Mouse (Mus musculus): Measurements from ENCODE around the gene Rac2. TPM values are rescaled to one million over a fixed set of nuclear protein-coding genes. Genes with fewer than 3 reads are reported as not detected.

The Rac2 gene
- polyA plus RNA-seq, 1 experiment from 2014 or later = 6.7 TPM

GRCm38 (mm10) chr15:78542767-78543303 is 29.7 kb downstream of the Rac2 start:
- Histone ChIP-seq H3K9ac (replicated peaks) (no peak overlapping the region), H3K27ac (replicated peaks) (no peak overlapping the region), H3K36me3 (no peaks in the 10 kb centered on the region), H3K27me3 (replicated peaks) (peaks cover 3% of the 10 kb centered on the region; the same call in 1 of the 2 replicates), H3K4me3 (replicated peaks) (no peak overlapping the region), H3K9me3 (replicated peaks) (no peaks in the 10 kb centered on the region), H3K4me2 (no peak overlapping the region), H3K4me1 (peaks cover 28% of the 10 kb centered on the region)
- ATAC-seq (ENCODE audit: low FRiP score) = no peak
- WGBS = 60% methylated on average over 7 of the region's 7 CpGs

GRCm38 (mm10) chr15:78542098-78542766 is 30.4 kb downstream of the Rac2 start:
- WGBS = 79% methylated on average over 3 of the region's 3 CpGs
- ATAC-seq (ENCODE audit: low FRiP score) = no peak

GRCm38 (mm10) chr15:78541606-78542005 is 31.0 kb downstream of the Rac2 start:
- no peak for ATAC-seq (ENCODE audit: low FRiP score)
- Histone ChIP-seq H3K9ac (replicated peaks) (no peak overlapping the region), H3K9me3 (replicated peaks) (no peaks in the 10 kb centered on the region), H3K27me3 (replicated peaks) (peaks cover 3% of the 10 kb centered on the region; the same call in 1 of the 2 replicates), H3K4me2 (no peak overlapping the region), H3K4me1 (peaks cover 28% of the 10 kb centered on the region), H3K36me3 (no peaks in the 10 kb centered on the region), H3K4me3 (replicated peaks) (no peak overlapping the region), H3K27ac (replicated peaks) (no peak overlapping the region)
- 51% methylated on average over 3 of the region's 3 CpGs for WGBS

More at GRCm38 (mm10) chr15:78542098-78542766, 30.4 kb downstream of the Rac2 start:
- Histone ChIP-seq H3K4me2 (no peak overlapping the region), H3K9me3 (replicated peaks) (no peaks in the 10 kb centered on the region), H3K36me3 (no peaks in the 10 kb centered on the region), H3K9ac (replicated peaks) (no peak overlapping the region), H3K27ac (replicated peaks) (no peak overlapping the region), H3K27me3 (replicated peaks) (peaks cover 3% of the 10 kb centered on the region; the same call in 1 of the 2 replicates), H3K4me1 (peaks cover 28% of the 10 kb centered on the region), H3K4me3 (replicated peaks) (no peak overlapping the region)

- no peaks in the 10 kb centered on the region for H3K36me3 ChIP-seq
- H3K4me1 ChIP-seq = peaks cover 28% of the 10 kb centered on the region
- H3K9ac ChIP-seq (replicated peaks) = no peak overlapping the region
- H3K27me3 ChIP-seq (replicated peaks) = peaks cover 3% of the 10 kb centered on the region; the same call in 1 of the 2 replicates
- no peak for ATAC-seq (ENCODE audit: low FRiP score)
- H3K9me3 ChIP-seq (replicated peaks) = no peaks in the 10 kb centered on the region
- no peak overlapping the region for H3K27ac ChIP-seq (replicated peaks)
- no peak overlapping the region for H3K4me2 ChIP-seq
- H3K4me3 ChIP-seq (replicated peaks) = no peak overlapping the region
- 65% methylated on average over 3 of the region's 3 CpGs for WGBS
These were observed 31.5 kb downstream of the Rac2 start for GRCm38 (mm10) chr15:78541036-78541435.

GRCm38 (mm10) chr15:78535723-78536421 is 36.7 kb downstream of the Rac2 start:
- Histone ChIP-seq H3K9me3 (replicated peaks) (no peaks in the 10 kb centered on the region), H3K36me3 (no peaks in the 10 kb centered on the region), H3K27me3 (replicated peaks) (peaks cover 2% of the 10 kb centered on the region; the same call in 1 of the 2 replicates), H3K27ac (replicated peaks) (no peak overlapping the region), H3K4me2 (no peak overlapping the region), H3K4me1 (peaks cover 11% of the 10 kb centered on the region), H3K4me3 (replicated peaks) (no peak overlapping the region), H3K9ac (replicated peaks) (no peak overlapping the region)
- no peak for ATAC-seq (ENCODE audit: low FRiP score)
- 54% methylated on average over 10 of the region's 10 CpGs for WGBS

GRCm38 (mm10) chr15:78533346-78533835 is 39.2 kb downstream of the Rac2 start:
- whole genome bisulfite sequencing = 75% methylated on average over 10 of the region's 10 CpGs
- Histone ChIP-seq H3K9ac (replicated peaks) (no peak overlapping the region), H3K27ac (replicated peaks) (no peak overlapping the region), H3K4me1 (peaks cover 35% of the 10 kb centered on the region), H3K27me3 (replicated peaks) (no peaks in the 10 kb centered on the region), H3K4me2 (no peak overlapping the region), H3K36me3 (no peaks in the 10 kb centered on the region), H3K4me3 (replicated peaks) (no peak overlapping the region), H3K9me3 (replicated peaks) (no peaks in the 10 kb centered on the region)
- no peak for ATAC-seq (ENCODE audit: low FRiP score)

GRCm38 (mm10) chr15:78532566-78533345 is 39.8 kb downstream of the Rac2 start:
- H3K27me3 ChIP-seq (replicated peaks) = no peaks in the 10 kb centered on the region
- peak overlapping the region; percentile 12; the same call in 1 of the 2 replicates for H3K9ac ChIP-seq (replicated peaks)
- no peaks in the 10 kb centered on the region for H3K9me3 ChIP-seq (replicated peaks)
- 74% methylated on average over 10 of the region's 10 CpGs for whole genome bisulfite sequencing
- H3K36me3 ChIP-seq = no peaks in the 10 kb centered on the region
- peak overlapping the region; percentile 46; the same call in 1 of the 2 replicates for H3K27ac ChIP-seq (replicated peaks)
- H3K4me3 ChIP-seq (replicated peaks) = no peak overlapping the region
- no peak for ATAC-seq (ENCODE audit: low FRiP score)
- peaks cover 35% of the 10 kb centered on the region for H3K4me1 ChIP-seq
- no peak overlapping the region for H3K4me2 ChIP-seq

GRCm38 (mm10) chr15:78531901-78532469 is 40.6 kb downstream of the Rac2 start:
- Histone ChIP-seq H3K4me2 (peak overlapping the region; percentile 61), H3K27me3 (replicated peaks) (no peaks in the 10 kb centered on the region), H3K4me3 (replicated peaks) (peak overlapping the region; percentile 37), H3K4me1 (peaks cover 35% of the 10 kb centered on the region), H3K27ac (replicated peaks) (peak overlapping the region; percentile 85), H3K9ac (replicated peaks) (peak overlapping the region; percentile 44; the same call in 1 of the 2 replicates), H3K9me3 (replicated peaks) (no peaks in the 10 kb centered on the region), H3K36me3 (no peaks in the 10 kb centered on the region)
- ATAC-seq (ENCODE audit: low FRiP score) = peak; percentile 92
- under 1% methylated on average over 25 of the region's 25 CpGs for WGBS

GRCm38 (mm10) chr15:78531451-78531720 is 41.2 kb downstream of the Rac2 start:
- Histone ChIP-seq H3K9ac (replicated peaks) (peak overlapping the region; percentile 44; the same call in 1 of the 2 replicates), H3K4me2 (peak overlapping the region; percentile 61; the same call in 1 of the 2 replicates), H3K9me3 (replicated peaks) (no peaks in the 10 kb centered on the region), H3K4me3 (replicated peaks) (no peak overlapping the region), H3K27me3 (replicated peaks) (no peaks in the 10 kb centered on the region), H3K4me1 (peaks cover 35% of the 10 kb centered on the region), H3K36me3 (no peaks in the 10 kb centered on the region), H3K27ac (replicated peaks) (peak overlapping the region; percentile 85)
- no peak; the same call in 1 of the 2 replicates for ATAC-seq (ENCODE audit: low FRiP score)
- WGBS = 69% methylated on average over 4 of the region's 4 CpGs

GRCm38 (mm10) chr15:78530671-78531450 is 41.7 kb downstream of the Rac2 start, which contains the start of gene C1qtnf6:
C1qtnf6 (minus strand) TSS chr15:78531416.
- no peak for ATAC-seq (ENCODE audit: low FRiP score)
- Histone ChIP-seq H3K4me2 (peak within 1 kb of the TSS; percentile 61), H3K4me1 (peaks cover 35% of the 10 kb centered on the region), H3K36me3 (no peaks in the 10 kb centered on the region), H3K27me3 (replicated peaks) (no peaks in the 10 kb centered on the region), H3K9ac (replicated peaks) (peak within 1 kb of the TSS; percentile 44), H3K27ac (replicated peaks) (peak within 1 kb of the TSS; percentile 85), H3K4me3 (replicated peaks) (peak within 1 kb of the TSS; percentile 37), H3K9me3 (replicated peaks) (no peaks in the 10 kb centered on the region)
- WGBS = 75% methylated on average over 17 of the region's 17 CpGs
